Mouse (Mus musculus): ENCODE measurements around the gene Adgrf3. TPM values are rescaled to one million over a fixed set of nuclear protein-coding genes. Genes with fewer than 3 reads are reported as not detected.

The Adgrf3 gene
- total RNA-seq, 4 experiments from 2014 or later = not detected

- DNase-seq = peak; percentile 11
Measured at GRCm38 (mm10) chr5:30201521-30201920, 4.0 kb downstream of the Adgrf3 start.

- DNase-seq = no peak
Measured at GRCm38 (mm10) chr5:30198257-30198656, 7.3 kb downstream of the Adgrf3 start.

- no peak for DNase-seq
Measured at GRCm38 (mm10) chr5:30195340-30195739, 10.2 kb downstream of the Adgrf3 start.

- DNase-seq = no peak
Measured at GRCm38 (mm10) chr5:30192452-30192851, 13.1 kb downstream of the Adgrf3 start.

GRCm38 (mm10) chr5:30187687-30188485, 17.6 kb downstream of the Adgrf3 start:
- DNase-seq = no peak

- DNase-seq = no peak
Measured at GRCm38 (mm10) chr5:30175811-30176210, 29.7 kb downstream of the Adgrf3 start.

GRCm38 (mm10) chr5:30172931-30173692, 32.4 kb downstream of the Adgrf3 start:
- DNase-seq = no peak

GRCm38 (mm10) chr5:30172115-30172514, 33.4 kb downstream of the Adgrf3 start:
- no peak for DNase-seq

GRCm38 (mm10) chr5:30170303-30170940, 35.1 kb downstream of the Adgrf3 start:
- DNase-seq = no peak

- no peak for DNase-seq
Measured at GRCm38 (mm10) chr5:30165234-30165946, 40.1 kb downstream of the Adgrf3 start.

- DNase-seq = no peak
Measured at GRCm38 (mm10) chr5:30162339-30162738, 43.2 kb downstream of the Adgrf3 start.

- no peak for DNase-seq
Measured at GRCm38 (mm10) chr5:30161836-30162235, 43.7 kb downstream of the Adgrf3 start.

- no peak for DNase-seq
Measured at GRCm38 (mm10) chr5:30159601-30160000, 45.9 kb downstream of the Adgrf3 start.

GRCm38 (mm10) chr5:30155821-30156629, 49.5 kb downstream of the Adgrf3 start:
- DNase-seq = no peak

- no peak for DNase-seq
Measured at GRCm38 (mm10) chr5:30155395-30155792, 50.1 kb downstream of the Adgrf3 start.

GRCm38 (mm10) chr5:30154474-30155394, 50.8 kb downstream of the Adgrf3 start, which contains the start of the genes Hadha and Hadhb:
TSS of gene Hadha (minus strand) at chr5:30155162.
TSS of gene Hadhb (plus strand) at chr5:30155248.
- peak; percentile 89 for DNase-seq

GRCm38 (mm10) chr5:30154013-30154412, 51.5 kb downstream of the Adgrf3 start:
- no peak for DNase-seq

GRCm38 (mm10) chr5:30153222-30153621, 52.3 kb downstream of the Adgrf3 start:
- no peak for DNase-seq

- no peak for DNase-seq
Measured at GRCm38 (mm10) chr5:30152413-30152812, 53.1 kb downstream of the Adgrf3 start.

- DNase-seq = no peak
Measured at GRCm38 (mm10) chr5:30152007-30152406, 53.5 kb downstream of the Adgrf3 start.

Measured in adrenal gland, adult 8-10 months (tissue).